Mouse (Mus musculus) CH12.LX (cell line): ENCODE data around the gene Hlf. TPM values are rescaled to one million over a fixed set of nuclear protein-coding genes. Genes with fewer than 3 reads are reported as not detected.

ENCODE experiments used
- DNase-seq: peaks from one replicate; pipeline ENCODE4 v3.0.0-alpha.2; 2013; ENCODE audit errors: extremely low read depth
- H3K27ac ChIP-seq: 2 replicates; pipeline ENCODE4 v1.5.1; 2012; ENCODE audit warnings: low read depth, mild to moderate bottlenecking, control low read depth, moderate library complexity; ENCODE audit not compliant: insufficient read depth
- H3K27me3 ChIP-seq: replicated peaks from 2 replicates; pipeline ENCODE3; 2012; ENCODE audit warnings: inconsistent platforms
- H3K36me3 ChIP-seq, 2 experiments: replicated peaks in 1 of 2; 2 replicates each; pipeline versions ENCODE3 to v1.6.1; 2012; ENCODE audit warnings: inconsistent platforms in 1 of 2, low read length in 1 of 2, mild to moderate bottlenecking in 1 of 2, mixed read lengths in 1 of 2, moderate library complexity in 1 of 2; ENCODE audit not compliant: control insufficient read depth in 1 of 2, insufficient read depth in 1 of 2
- H3K4me1 ChIP-seq, 2 experiments: 2 replicates each; pipeline ENCODE4 v1.6.1; 2012; ENCODE audit warnings: inconsistent platforms in 1 of 2, moderate library complexity in 1 of 2; ENCODE audit not compliant: insufficient read depth in 2 of 2, control insufficient read depth in 1 of 2
- H3K4me2 ChIP-seq: 2 replicates; pipeline ENCODE4 v1.6.1; 2012; ENCODE audit warnings: low read depth, mild to moderate bottlenecking, control low read depth; ENCODE audit not compliant: poor library complexity, insufficient read depth, severe bottlenecking
- H3K4me3 ChIP-seq, 3 experiments: fragments of 150-350 bp in 1 of 3; sonication (generic) in 1 of 3; replicated peaks in 1 of 3; 2 replicates each; pipeline versions ENCODE3 to v1.5.1; 2011 to 2012; ENCODE audit warnings: low read depth in 2 of 3, low read length in 2 of 3, mild to moderate bottlenecking in 2 of 3, moderate library complexity in 2 of 3, control low read depth in 1 of 3, improper control_type of control experiment in 1 of 3, inconsistent platforms in 1 of 3, mixed read lengths in 1 of 3; ENCODE audit not compliant: poor library complexity in 1 of 3
- H3K79me2 ChIP-seq: replicated peaks from 2 replicates; pipeline ENCODE4 v1.6.1; 2012; ENCODE audit warnings: mild to moderate bottlenecking, moderate library complexity; ENCODE audit not compliant: control insufficient read depth, poor library complexity, insufficient read depth, severe bottlenecking; ENCODE audit errors: extremely low read depth
- H3K9ac ChIP-seq: 2 replicates; pipeline ENCODE4 v1.6.1; 2012; ENCODE audit warnings: low read depth, mild to moderate bottlenecking, control low read depth, moderate library complexity; ENCODE audit not compliant: insufficient read depth
- H3K9me3 ChIP-seq: replicated peaks from 2 replicates; pipeline ENCODE3; 2012; ENCODE audit warnings: low read length, inconsistent platforms, mixed read lengths
- BHLHE40 ChIP-seq: IDR thresholded peaks from 2 replicates; pipeline ENCODE4 v1.6.1; 2011; ENCODE audit warnings: mild to moderate bottlenecking, low read depth, low read length, improper control_type of control experiment
- CHD1 ChIP-seq: IDR thresholded peaks from 2 replicates; pipeline ENCODE4 v1.6.1; 2012; ENCODE audit warnings: low read depth, low read length, improper control_type of control experiment, inconsistent platforms
- CHD2 ChIP-seq: IDR thresholded peaks from 2 replicates; pipeline ENCODE4 v1.6.1; 2011; ENCODE audit warnings: low read length, improper control_type of control experiment
- CTCF ChIP-seq, 2 experiments: IDR thresholded peaks in 1 of 2; conservative IDR thresholded peaks in 1 of 2; 2 replicates each; pipeline ENCODE4 v1.5.1; 2011 to 2012; ENCODE audit warnings: low read depth in 2 of 2, low read length in 2 of 2, improper control_type of control experiment in 1 of 2, inconsistent platforms in 1 of 2, mild to moderate bottlenecking in 1 of 2, moderate library complexity in 1 of 2
- ELF1 ChIP-seq: IDR thresholded peaks from 2 replicates; pipeline ENCODE4 v1.6.1; 2014; ENCODE audit warnings: low read depth, mild to moderate bottlenecking, inconsistent platforms, low read length, improper control_type of control experiment
- EP300 ChIP-seq: IDR thresholded peaks from 2 replicates; pipeline ENCODE4 v1.6.1; 2011; ENCODE audit warnings: low read length, improper control_type of control experiment
- ETS1 ChIP-seq: conservative IDR thresholded peaks from 2 replicates; pipeline ENCODE4 v1.6.1; 2012; ENCODE audit warnings: low read depth, mild to moderate bottlenecking, inconsistent platforms, low read length, improper control_type of control experiment, moderate library complexity
- HCFC1 ChIP-seq: IDR thresholded peaks from 2 replicates; pipeline ENCODE4 v1.6.1; 2012; ENCODE audit warnings: low read depth, mild to moderate bottlenecking, inconsistent platforms, low read length, improper control_type of control experiment
- IRF4 ChIP-seq: IDR thresholded peaks from 2 replicates; pipeline ENCODE4 v1.6.1; 2014; ENCODE audit warnings: low read depth, mild to moderate bottlenecking, inconsistent platforms, low read length, improper control_type of control experiment
- JUN ChIP-seq: IDR thresholded peaks from 2 replicates; pipeline ENCODE4 v1.6.1; 2011; ENCODE audit warnings: low read depth, mild to moderate bottlenecking, low read length, improper control_type of control experiment, moderate library complexity; ENCODE audit not compliant: insufficient read depth
- MAFK ChIP-seq: IDR thresholded peaks from 2 replicates; pipeline ENCODE4 v1.6.1; 2011; ENCODE audit warnings: low read length, improper control_type of control experiment; ENCODE audit not compliant: insufficient replicate concordance
- MAZ ChIP-seq: IDR thresholded peaks from 2 replicates; pipeline ENCODE4 v1.6.1; 2012; ENCODE audit warnings: low read depth, mild to moderate bottlenecking, inconsistent platforms, low read length, improper control_type of control experiment, moderate library complexity
- MXI1 ChIP-seq: IDR thresholded peaks from 2 replicates; pipeline ENCODE4 v1.6.1; 2011; ENCODE audit warnings: mild to moderate bottlenecking, low read depth, low read length, improper control_type of control experiment
- MYC ChIP-seq: IDR thresholded peaks from 2 replicates; pipeline ENCODE4 v1.6.1; 2011; ENCODE audit warnings: low read depth, mild to moderate bottlenecking, improper control_type of control experiment, low read length
- NELFE ChIP-seq: IDR thresholded peaks from 2 replicates; pipeline ENCODE4 v1.6.1; 2011; ENCODE audit warnings: low read depth, low read length, improper control_type of control experiment
- NRF1 ChIP-seq: IDR thresholded peaks from 2 replicates; pipeline ENCODE4 v1.6.1; 2014; ENCODE audit warnings: low read depth, mild to moderate bottlenecking, inconsistent platforms, low read length, improper control_type of control experiment, moderate library complexity
- POLR2A ChIP-seq: IDR thresholded peaks from 2 replicates; pipeline ENCODE4 v1.6.1; 2011; ENCODE audit warnings: low read depth, mild to moderate bottlenecking, improper control_type of control experiment, low read length
- POLR2AphosphoS2 ChIP-seq: IDR thresholded peaks from 2 replicates; pipeline ENCODE4 v1.6.1; 2011; ENCODE audit warnings: low read depth, low read length, improper control_type of control experiment
- RAD21 ChIP-seq: IDR thresholded peaks from 2 replicates; pipeline ENCODE4 v1.6.1; 2011; ENCODE audit warnings: low read depth, mild to moderate bottlenecking, low read length, improper control_type of control experiment, moderate library complexity
- RCOR1 ChIP-seq: conservative IDR thresholded peaks from 2 replicates; pipeline ENCODE4 v1.6.1; 2012; ENCODE audit warnings: low read depth, mild to moderate bottlenecking, inconsistent platforms, low read length, improper control_type of control experiment
- SIN3A ChIP-seq: IDR thresholded peaks from 2 replicates; pipeline ENCODE4 v1.6.1; 2012; ENCODE audit warnings: low read length, improper control_type of control experiment, inconsistent platforms
- SMC3 ChIP-seq: IDR thresholded peaks from 2 replicates; pipeline ENCODE4 v1.6.1; 2011; ENCODE audit warnings: low read depth, low read length, improper control_type of control experiment
- UBTF ChIP-seq: IDR thresholded peaks from 2 replicates; pipeline ENCODE4 v1.6.1; 2012; ENCODE audit warnings: low read depth, mild to moderate bottlenecking, inconsistent platforms, low read length, improper control_type of control experiment, moderate library complexity
- USF1 ChIP-seq: IDR thresholded peaks from 2 replicates; pipeline ENCODE4 v1.6.1; 2014; ENCODE audit warnings: low read depth, mild to moderate bottlenecking, inconsistent platforms, low read length, improper control_type of control experiment
- USF2 ChIP-seq: conservative IDR thresholded peaks from 2 replicates; pipeline ENCODE4 v1.6.1; 2011; ENCODE audit warnings: low read depth, low read length, improper control_type of control experiment
- ZNF384 ChIP-seq: IDR thresholded peaks from 2 replicates; pipeline ENCODE4 v1.6.1; 2012; ENCODE audit warnings: low read depth, low read length, improper control_type of control experiment, inconsistent platforms
- dilution Hi-C: fragments of 300-500 bp; cut with MboI; formaldehyde crosslinking; loops from 2 replicates; pipeline ENCODE4 v1.14.3; 2020; ENCODE audit warnings: low sequenced_read_pairs; ENCODE audit not compliant: extremely low pct_unique_long_range_greater_than_20kb, extremely low pct_ligation_motif_present
- in situ Hi-C: fragments of 300-500 bp; cut with MboI; formaldehyde crosslinking; loops from 3 replicates; pipeline ENCODE4 v1.14.3; 2019; ENCODE audit warnings: low sequenced_read_pairs, low pct_ligation_motif_present, low pct_unique_long_range_greater_than_20kb, mixed read lengths
- polyA plus RNA-seq: library from polyadenylated mRNA; unstranded; fragments of >175 nt; gene quantifications from 2 replicates; pipeline ENCODE4 v1.2.1, GENCODE M21; 2012; ENCODE audit warnings: low read depth; ENCODE audit not compliant: insufficient read length
- total RNA-seq, 2 experiments: library from RNA; depleted of rRNA; stranded (reverse); fragments of 300-350 nt in 1 of 2; fragments of >200 nt in 1 of 2; gene quantifications; 2 replicates each; pipeline ENCODE4 v1.2.3; 2012 to 2014

Gene Hlf
- total and polyA plus RNA-seq, 3 experiments = 0.08 to 0.36 TPM; not detected in 1

- Histone ChIP-seq H3K79me2 (no peaks in the 10 kb centered on the region), H3K9me3 (no peaks in the 10 kb centered on the region), H3K27me3 (no peaks in the 10 kb centered on the region), H3K27ac (no peak overlapping the region), H3K9ac (no peak overlapping the region), H3K4me3 (no peak overlapping the region), H3K36me3 (no peaks in the 10 kb centered on the region), H3K4me1 (no peaks in the 10 kb centered on the region), H3K4me2 (no peak overlapping the region)
- TF ChIP-seq MAFK (no peak), HCFC1 (no peak), ETS1 (no peak), CHD1 (no peak), CTCF (conservative IDR thresholded peaks at IDR 0.05 in 1 of 2, IDR thresholded peaks at IDR 0.05 in 1 of 2; ENCODE audit: low read depth in 2 of 2, low read length in 2 of 2) (no peak), NELFE (no peak), MXI1 (no peak)
- in situ Hi-C loops (no loop called here), dilution Hi-C loops (no loop called here)
- DNase-seq = no peak
Observed at GRCm38 (mm10) chr11:90314606-90315005, 76.1 kb downstream of the Hlf start.

- peaks cover 3% of the 10 kb centered on the region for H3K9me3 ChIP-seq
- no peak overlapping the region for H3K4me3 ChIP-seq
- H3K27ac ChIP-seq = no peak overlapping the region
- H3K36me3 ChIP-seq = no peaks in the 10 kb centered on the region
- H3K9ac ChIP-seq = no peak overlapping the region
- H3K27me3 ChIP-seq = no peaks in the 10 kb centered on the region
- dilution Hi-C loops = no loop called here
- peak; percentile 56 for DNase-seq
- in situ Hi-C loops = loop anchor here (5.0 kb wide), 1 partner anchor 310 kb away; no protein-coding TSS in a partner anchor
- no peaks in the 10 kb centered on the region for H3K4me1 ChIP-seq
- H3K4me2 ChIP-seq = 0 out of 2 replicates have a peak overlapping the region, but pooled peaks have one; percentile 8
- H3K79me2 ChIP-seq = no peaks in the 10 kb centered on the region
- TF ChIP-seq CTCF (conservative IDR thresholded peaks at IDR 0.05 in 1 of 2, IDR thresholded peaks at IDR 0.05 in 1 of 2; ENCODE audit: low read depth in 2 of 2, low read length in 2 of 2) (peak; percentile 85 to 93), SMC3 (peak; percentile 86), IRF4 (peak; percentile 17; the same call in 1 of the 2 replicates), RAD21 (peak; percentile 70), JUN (no peak), MAZ (no peak)
Observed at GRCm38 (mm10) chr11:90306993-90307392, 83.7 kb downstream of the Hlf start.

DNA sequence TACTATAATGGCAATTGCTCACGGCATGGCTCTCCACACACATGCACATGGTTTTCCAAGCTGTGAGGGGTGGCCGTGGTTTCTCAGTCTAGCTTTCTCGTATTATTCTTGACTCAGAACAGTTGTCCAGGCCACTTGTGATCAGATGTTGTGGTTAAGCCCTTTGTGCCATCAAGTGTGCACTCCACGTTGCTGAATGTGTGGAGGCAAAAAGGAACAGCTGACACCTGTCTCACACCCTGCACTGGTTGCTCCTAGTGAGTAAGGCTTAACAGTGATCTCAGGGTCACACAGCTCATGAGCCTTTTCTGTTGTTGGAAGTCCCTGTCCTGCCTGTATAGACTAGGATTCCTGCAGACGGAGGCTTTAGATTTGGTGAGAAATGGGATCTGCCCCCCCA is 84.6 kb downstream of the Hlf start:
- Histone ChIP-seq H3K79me2 (no peaks in the 10 kb centered on the region), H3K9ac (no peak overlapping the region), H3K4me2 (no peak overlapping the region), H3K4me1 (no peaks in the 10 kb centered on the region), H3K36me3 (no peaks in the 10 kb centered on the region), H3K4me3 (no peak overlapping the region), H3K27ac (no peak overlapping the region), H3K9me3 (peaks cover 3% of the 10 kb centered on the region), H3K27me3 (no peaks in the 10 kb centered on the region)
- in situ Hi-C loops = loop anchor here (5.0 kb wide), 1 partner anchor 311 kb away; no protein-coding TSS in a partner anchor
- no peak for TF ChIP-seq POLR2AphosphoS2
- no peak for TF ChIP-seq BHLHE40
- TF ChIP-seq CHD2 = no peak
- no peak for TF ChIP-seq RAD21
- TF ChIP-seq USF2 = no peak
- no peak for TF ChIP-seq MYC
- no peak for TF ChIP-seq POLR2A
- no peak for TF ChIP-seq MAFK
- TF ChIP-seq ELF1 = no peak
- no peak for TF ChIP-seq SIN3A
- no peak for TF ChIP-seq ETS1
- no peak for TF ChIP-seq USF1
- TF ChIP-seq HCFC1 = no peak
- TF ChIP-seq UBTF = no peak
- no peak for TF ChIP-seq EP300
- TF ChIP-seq NRF1 = no peak
- no peak for TF ChIP-seq ZNF384
- no peak for TF ChIP-seq RCOR1
- dilution Hi-C loops = no loop called here
- no peak for DNase-seq
